Mouse (Mus musculus): ENCODE results near the gene Ficd. TPM values are rescaled to one million over a fixed set of nuclear protein-coding genes. Genes with fewer than 3 reads are reported as not detected.

Gene Ficd
- total RNA-seq, 2 experiments from 2014 or later: 11.8 to 12.3 TPM

- DNase-seq (ENCODE audit: low spot score in 2 of 2): no peak
- intact Hi-C loops (cut with DNase I): no loop called here
These were observed 8.4 kb upstream of the Ficd start for GRCm38 (mm10) chr5:113727238-113727637.

DNA sequence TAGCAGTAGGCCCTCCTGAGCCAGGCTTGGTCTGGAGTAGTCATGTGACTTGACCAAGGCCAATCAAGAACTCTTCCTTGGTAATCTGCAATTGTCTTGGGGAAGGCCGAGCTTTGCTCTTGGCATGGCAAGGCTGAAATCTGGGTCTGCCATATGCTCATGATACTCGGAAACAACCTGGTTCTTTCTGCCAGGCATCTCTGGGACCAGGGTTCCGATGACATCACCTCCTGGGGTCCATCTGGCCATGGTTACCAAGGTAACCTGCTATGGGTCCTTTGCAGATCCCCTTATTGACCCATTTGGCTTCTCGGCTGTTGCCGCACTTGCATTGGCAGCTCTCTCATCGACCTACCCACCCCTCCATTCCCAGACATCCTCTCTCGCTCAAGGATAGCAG lies 7.6 kb upstream of the Ficd start:
- DNase-seq (ENCODE audit: low spot score in 2 of 2): no peak
- intact Hi-C loops (cut with DNase I): no loop called here

DNA sequence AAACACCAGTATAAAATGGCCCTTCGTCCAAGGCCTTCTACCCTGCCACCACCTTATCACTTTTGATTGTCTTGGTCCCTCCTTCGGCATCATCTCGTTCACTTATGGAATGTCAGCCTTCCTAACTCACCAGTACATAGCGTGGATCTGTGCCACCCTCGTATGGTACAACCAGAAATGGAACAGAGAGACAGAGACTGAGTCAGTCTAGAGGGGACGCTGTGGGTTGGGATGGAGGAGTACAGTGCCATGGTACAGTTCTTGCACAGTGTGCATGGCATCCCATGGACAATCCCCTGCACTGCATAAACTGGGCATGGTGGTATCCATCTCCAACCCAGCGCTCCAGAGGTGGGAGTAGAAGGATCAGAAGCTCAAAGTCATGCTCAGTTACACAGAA lies 6.9 kb upstream of the Ficd start:
- intact Hi-C loops (cut with DNase I): no loop called here
- DNase-seq (ENCODE audit: low spot score in 2 of 2): no peak

- intact Hi-C loops (cut with DNase I): no loop called here
- DNase-seq (ENCODE audit: low spot score in 2 of 2): peak; percentile 36 to 39
These were observed 4.9 kb upstream of the Ficd start for GRCm38 (mm10) chr5:113730641-113731121.

DNA sequence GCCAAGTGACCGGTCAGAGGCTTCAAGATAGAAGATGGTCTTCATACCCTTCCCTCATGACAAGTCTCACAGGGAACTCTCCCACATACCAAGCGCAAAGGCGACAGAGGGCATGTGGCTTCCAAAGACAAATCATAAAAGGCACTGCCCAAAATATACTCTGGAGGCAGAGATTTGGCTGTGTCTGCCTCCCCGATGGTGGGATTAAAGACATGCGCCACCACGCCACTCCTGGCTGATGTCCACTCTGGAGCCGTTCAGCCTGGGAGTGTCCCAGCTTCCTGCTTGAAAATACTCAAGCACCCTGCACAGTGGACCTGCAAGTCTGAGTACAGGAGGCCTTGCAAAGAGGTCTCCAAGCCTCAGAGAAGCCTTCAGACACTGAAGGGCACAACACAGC lies 4.4 kb upstream of the Ficd start:
- intact Hi-C loops (cut with DNase I): no loop called here
- DNase-seq (ENCODE audit: low spot score in 2 of 2): no peak

DNA sequence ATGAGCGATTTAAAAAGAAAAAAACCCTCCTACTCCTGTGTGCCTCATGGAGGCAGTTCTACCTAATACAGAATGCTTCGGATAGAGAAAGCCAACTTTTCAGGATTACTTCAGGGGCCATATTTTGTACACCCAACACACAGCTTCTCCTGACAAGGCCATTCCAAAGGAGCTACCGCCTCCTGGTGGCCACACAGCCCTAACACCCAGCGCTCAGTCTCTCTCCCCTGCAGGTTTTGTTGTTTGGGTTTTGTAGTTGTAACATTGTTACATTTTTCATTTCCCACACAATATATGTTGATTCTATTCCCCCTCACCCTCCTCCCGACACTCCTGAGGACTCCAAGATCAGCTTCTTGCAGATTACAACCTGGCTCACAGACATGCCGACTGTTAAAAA lies 3.4 kb upstream of the Ficd start:
- DNase-seq (ENCODE audit: low spot score in 2 of 2): peak; percentile 41 to 42
- intact Hi-C loops (cut with DNase I): loop anchor here (2.0 kb wide), 1 partner anchor 365 kb away; no protein-coding TSS in a partner anchor

DNA sequence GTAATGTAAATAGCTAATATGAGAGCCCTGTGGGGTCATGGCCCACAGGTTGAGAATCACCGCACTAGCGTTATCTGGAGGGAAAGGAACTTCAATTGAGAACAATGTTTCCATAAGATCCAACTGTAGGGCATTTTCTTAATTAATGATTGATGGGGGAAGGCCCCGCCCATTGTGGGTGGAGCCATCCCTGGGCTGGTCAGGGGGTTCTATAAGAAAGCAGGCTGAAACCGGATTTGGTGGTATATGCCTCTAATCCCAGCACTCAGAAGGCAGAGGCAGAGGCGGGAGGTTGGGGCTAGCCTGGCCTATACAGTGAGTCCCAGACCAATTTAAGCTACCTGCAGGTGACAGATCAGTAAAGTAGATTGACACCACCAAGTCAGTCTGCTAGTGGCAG lies 1.2 kb upstream of the Ficd start:
- DNase-seq (ENCODE audit: low spot score in 2 of 2): no peak
- intact Hi-C loops (cut with DNase I): no loop called here

- DNase-seq (ENCODE audit: low spot score in 2 of 2): no peak
- intact Hi-C loops (cut with DNase I): loop anchor here (5.0 kb wide), 1 partner anchor 37 kb away; the partner anchor contains the start of genes Iscu and Sart3
These were observed 619 bp upstream of the Ficd start for GRCm38 (mm10) chr5:113735023-113735344.

GRCm38 (mm10) chr5:113736113-113736502 lies 505 bp downstream of the Ficd start:
- intact Hi-C loops (cut with DNase I): loop anchor here (5.0 kb wide), 1 partner anchor 36 kb away; the partner anchor contains the start of genes Iscu and Sart3
- DNase-seq (ENCODE audit: low spot score in 2 of 2): no peak

DNA sequence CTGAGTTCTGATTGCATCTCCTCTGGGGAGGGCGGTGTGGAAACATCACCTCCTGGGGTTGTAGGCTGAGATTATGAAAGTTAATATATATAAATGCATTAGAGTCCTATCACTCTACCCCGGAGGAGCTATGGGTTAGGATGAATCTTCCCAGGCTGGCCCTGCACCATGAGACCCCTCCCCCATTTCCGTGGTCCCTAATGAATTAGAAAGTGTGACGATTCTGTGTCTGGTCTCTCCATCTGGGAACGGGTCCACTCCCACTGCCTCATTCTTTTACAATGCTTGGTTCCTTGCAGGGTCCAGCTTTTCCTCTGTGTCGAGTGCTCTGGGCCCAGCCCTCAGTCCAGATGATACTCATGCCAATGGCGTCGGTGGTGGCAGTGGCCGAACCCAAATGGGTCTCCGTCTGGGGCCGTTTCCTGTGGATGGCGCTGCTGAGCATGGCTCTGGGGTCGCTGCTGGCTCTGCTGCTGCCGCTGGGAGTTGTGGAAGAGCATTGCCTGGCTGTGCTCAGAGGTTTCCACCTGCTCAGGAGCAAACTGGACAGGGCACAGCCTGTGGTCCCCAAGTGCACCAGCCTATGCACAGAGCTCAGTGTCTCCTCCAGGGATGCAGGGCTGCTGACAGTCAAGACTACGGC lies 1.0 kb downstream of the Ficd start:
- DNase-seq (ENCODE audit: low spot score in 2 of 2): no peak
- intact Hi-C loops (cut with DNase I): loop anchor here (5.0 kb wide), 1 partner anchor 36 kb away; the partner anchor contains the start of genes Iscu and Sart3

- no peak for DNase-seq (ENCODE audit: low spot score in 2 of 2)
- intact Hi-C loops (cut with DNase I): loop anchor here (5.0 kb wide), 1 partner anchor 35 kb away; the partner anchor contains the start of genes Iscu and Sart3
These were observed 2.1 kb downstream of the Ficd start for GRCm38 (mm10) chr5:113737607-113738237.

DNA sequence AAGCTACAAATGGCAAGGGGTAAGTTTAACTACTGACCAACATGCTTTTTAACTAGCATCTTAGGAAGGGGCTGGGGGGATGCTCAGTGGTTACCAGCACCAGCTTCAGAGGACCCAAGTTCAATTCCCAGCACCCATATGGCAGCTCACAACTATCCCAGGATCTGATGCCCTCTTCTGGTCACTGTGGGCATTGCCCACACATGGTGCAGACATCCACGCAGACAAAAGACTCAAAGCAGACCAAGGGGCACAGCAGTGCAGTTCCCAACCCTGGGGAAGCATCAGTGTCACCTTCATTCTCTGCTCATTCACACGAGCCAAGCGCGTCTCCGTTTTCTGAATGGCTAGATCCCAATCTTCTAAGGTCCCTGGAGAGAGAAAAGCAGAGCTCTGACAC lies 12.0 kb downstream of the Ficd start:
- intact Hi-C loops (cut with DNase I): no loop called here
- DNase-seq (ENCODE audit: low spot score in 2 of 2): no peak

DNA sequence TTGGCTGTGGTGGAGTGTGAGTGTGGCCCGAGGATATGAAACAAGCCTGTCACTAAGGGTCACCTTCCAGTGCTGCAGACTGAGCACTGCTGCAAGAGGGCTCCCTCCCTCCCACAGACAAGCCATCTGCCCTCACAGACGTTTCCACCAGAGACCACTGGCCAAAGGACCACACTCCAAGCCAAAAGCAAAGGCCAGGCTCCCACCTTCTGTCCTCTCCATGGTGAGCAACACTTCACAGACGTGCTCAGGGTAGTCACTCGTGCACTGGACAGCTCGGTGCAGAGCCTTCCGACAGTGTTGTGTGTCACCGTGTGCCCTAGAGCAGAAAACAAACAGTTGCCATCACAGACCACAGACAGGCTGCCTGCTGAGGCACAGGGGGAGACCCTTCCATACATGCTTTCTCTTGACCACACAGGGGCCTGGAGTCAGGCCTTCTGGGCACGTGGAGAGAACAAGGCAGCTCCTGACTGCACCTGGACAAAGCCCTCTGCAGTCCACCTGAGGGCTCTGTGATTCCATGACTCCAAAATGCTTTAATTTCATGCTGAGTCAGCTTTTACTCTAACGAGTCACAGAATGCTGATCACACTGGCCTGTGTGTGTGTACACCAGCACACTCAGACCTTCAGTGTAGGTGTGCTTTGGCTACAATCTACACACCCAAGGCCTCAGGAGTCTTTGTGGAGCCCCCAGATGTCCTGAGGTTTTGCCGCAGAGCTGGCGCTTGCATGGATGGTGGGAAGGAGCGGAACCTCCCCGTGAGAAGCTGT lies 13.1 kb downstream of the Ficd start:
- intact Hi-C loops (cut with DNase I): no loop called here
- DNase-seq (ENCODE audit: low spot score in 2 of 2): no peak

- DNase-seq (ENCODE audit: low spot score in 2 of 2): no peak
- intact Hi-C loops (cut with DNase I): no loop called here
These were observed 16.0 kb downstream of the Ficd start for GRCm38 (mm10) chr5:113751521-113752157.

DNA sequence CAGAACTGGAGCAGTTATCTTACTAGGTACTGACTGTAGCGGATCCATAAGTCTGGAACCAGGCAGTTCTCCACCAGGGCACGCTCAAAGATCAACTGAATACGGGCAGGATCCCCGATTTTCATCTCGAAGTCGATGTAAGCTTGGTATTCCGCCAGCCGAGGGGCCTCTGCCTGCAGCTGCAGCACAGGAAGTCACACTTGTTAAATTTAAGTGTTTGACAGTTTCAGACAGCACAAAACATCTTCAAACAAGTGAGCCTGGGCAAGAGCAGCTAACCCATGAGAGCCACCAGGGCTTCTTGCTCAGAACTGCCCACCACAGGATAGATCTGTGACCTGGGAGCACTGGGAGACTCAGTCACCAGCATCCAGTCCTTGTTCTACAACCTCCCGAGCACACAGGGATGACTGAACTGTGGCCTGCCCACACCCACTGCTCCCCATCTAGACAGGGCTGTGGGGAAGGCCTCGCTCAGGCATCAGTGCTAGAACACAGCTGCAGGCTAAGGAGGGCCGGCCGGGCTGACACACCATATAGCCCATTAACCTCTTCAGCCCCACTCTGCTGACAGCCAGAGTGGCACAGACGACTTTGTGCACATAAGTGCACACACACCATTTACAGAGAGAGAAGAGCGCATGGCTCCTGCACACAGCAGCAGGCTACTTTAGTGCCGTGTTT lies 19.9 kb downstream of the Ficd start:
- intact Hi-C loops (cut with DNase I): no loop called here
- DNase-seq (ENCODE audit: low spot score in 2 of 2): no peak

GRCm38 (mm10) chr5:113761585-113761984 lies 26.0 kb downstream of the Ficd start:
- intact Hi-C loops (cut with DNase I): no loop called here
- no peak for DNase-seq (ENCODE audit: low spot score in 2 of 2)

DNA sequence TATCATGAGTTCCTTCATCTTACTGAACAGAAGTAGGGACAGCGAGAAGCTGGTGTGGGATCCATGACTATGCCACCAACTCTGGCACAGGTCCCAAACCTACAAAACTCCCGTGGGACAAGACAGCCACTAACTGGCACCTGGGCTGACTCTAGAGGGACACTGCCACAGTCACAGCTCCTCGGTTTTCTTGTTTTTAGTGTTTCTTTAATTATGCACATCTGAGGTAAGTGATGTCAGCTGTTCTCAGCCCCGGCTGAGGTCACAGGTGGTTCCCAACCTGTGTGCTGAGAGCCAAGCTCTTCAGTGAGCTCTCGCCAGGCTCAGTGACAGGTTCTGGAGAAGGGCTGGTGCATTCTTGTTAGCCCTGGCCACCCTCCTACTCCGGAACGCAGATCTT lies 28.8 kb downstream of the Ficd start:
- intact Hi-C loops (cut with DNase I): no loop called here

GRCm38 (mm10) chr5:113765641-113766526 lies 30.3 kb downstream of the Ficd start:
- DNase-seq (ENCODE audit: low spot score in 2 of 2): no peak
- intact Hi-C loops (cut with DNase I): no loop called here

More for the DNA sequence above, 28.8 kb downstream of the Ficd start:
- no peak for DNase-seq (ENCODE audit: low spot score in 2 of 2)

DNA sequence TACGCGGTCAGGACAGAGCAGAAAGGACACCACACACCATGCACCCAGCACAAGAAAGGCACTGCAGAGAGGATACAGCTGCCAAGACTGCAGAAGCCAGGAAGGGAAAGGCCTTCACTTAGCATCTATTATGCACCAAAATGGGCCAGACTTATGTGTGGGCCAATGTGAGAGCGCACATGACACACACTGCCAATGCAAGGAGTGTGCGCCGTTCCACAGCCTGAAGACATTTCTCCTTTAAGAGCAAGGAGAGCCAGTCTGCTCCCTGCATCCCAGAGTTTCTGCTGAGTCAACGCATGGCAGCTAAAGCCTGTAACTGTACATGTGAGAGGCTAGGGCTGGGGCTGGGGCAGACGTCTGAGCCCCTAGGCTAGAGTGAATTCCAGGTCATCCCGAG lies 33.2 kb downstream of the Ficd start:
- no peak for DNase-seq (ENCODE audit: low spot score in 2 of 2)
- intact Hi-C loops (cut with DNase I): no loop called here
